Mouse (Mus musculus) midbrain, embryonic 12.5 days (tissue): ENCODE data around the gene Atp11c. TPM values are rescaled to one million over a fixed set of nuclear protein-coding genes. Genes with fewer than 3 reads are reported as not detected.

Experiments
- ATAC-seq: fragments of 200-750 bp; cut with Nextera tagmentation; 2 replicates; pipeline ENCODE4 v1.8.0; 2017; ENCODE audit warnings: low read depth, moderate TSS enrichment, moderate library complexity; ENCODE audit not compliant: low FRiP score
- H3K27ac ChIP-seq: fragments of 300-500 bp; sonication (generic); replicated peaks from 2 replicates; pipeline ENCODE4 v1.5.1; 2016; ENCODE audit warnings: mild to moderate bottlenecking
- H3K27me3 ChIP-seq: fragments of 300-500 bp; sonication (generic); 2 replicates; pipeline ENCODE4 v1.6.1; 2016; ENCODE audit warnings: mild to moderate bottlenecking
- H3K36me3 ChIP-seq: fragments of 300-500 bp; sonication (generic); 2 replicates; pipeline ENCODE4 v1.6.1; 2016
- H3K4me1 ChIP-seq: fragments of 300-500 bp; sonication (generic); 2 replicates; pipeline ENCODE4 v1.6.1; 2016
- H3K4me2 ChIP-seq: fragments of 300-500 bp; sonication (generic); replicated peaks from 2 replicates; pipeline ENCODE4 v1.6.1; 2016; ENCODE audit warnings: mild to moderate bottlenecking, moderate library complexity
- H3K4me3 ChIP-seq: fragments of 300-500 bp; sonication (generic); 2 replicates; pipeline ENCODE4 v1.5.1; 2016; ENCODE audit warnings: mild to moderate bottlenecking
- H3K9ac ChIP-seq: fragments of 300-500 bp; sonication (generic); replicated peaks from 2 replicates; pipeline ENCODE4 v1.6.1; 2016; ENCODE audit warnings: mild to moderate bottlenecking, moderate library complexity
- H3K9me3 ChIP-seq: fragments of 300-500 bp; sonication (generic); 2 replicates; pipeline ENCODE4 v1.6.1; 2016; ENCODE audit warnings: mild to moderate bottlenecking
- WGBS: fragments of 180-500 bp; shearing (Covaris S2); methylation state at CpG from one replicate; pipeline ENCODE4 v1.1.7; 2016; 5-methylcytosine and 5-hydroxymethylcytosine counted together
- microRNA counts: library from miRNA; unstranded; fragments of <30 nt; microRNA quantifications from one replicate; lab custom pipeline; 2017
- microRNA-seq: library from miRNA; unstranded; fragments of <30 nt; microRNA quantifications from one replicate; pipeline ENCODE4, GENCODE M21; 2017
- polyA plus RNA-seq: library from polyadenylated mRNA; unstranded; fragments of >200 nt; fragmentation: Nextera tagmentation; extraction: Ambion mirVana; gene quantifications from 2 replicates; pipeline ENCODE4 v1.2.1, GENCODE M21; 2016

Atp11c gene
- polyA plus RNA-seq, 1 experiment from 2014 or later = 17.2 TPM

GRCm38 (mm10) chrX:60178025-60178743 is 414.3 kb downstream of the Atp11c start:
- Histone ChIP-seq H3K9me3 (no peaks in the 10 kb centered on the region), H3K9ac (peak overlapping the region; percentile 41; the same call in 1 of the 2 replicates), H3K27ac (no peak overlapping the region), H3K4me2 (peak overlapping the region; percentile 74), H3K4me3 (peak overlapping the region; percentile 42), H3K27me3 (peaks cover 6% of the 10 kb centered on the region), H3K36me3 (no peaks in the 10 kb centered on the region), H3K4me1 (peaks cover 3% of the 10 kb centered on the region; the same call in 1 of the 2 replicates)
- ATAC-seq = peak; percentile 48
- WGBS = 17% methylated on average over 19 of the region's 19 CpGs

MicroRNAs within 50 kb of the gene (microRNA counts, 519-probe panel; counts per million panel counts)
- microRNA mmu-miR-505 (lab: Ali Mortazavi, UCI) = not detected

Small RNAs within 50 kb of the gene (microRNA-seq; reads per million reads assigned to microRNA genes)
- gene Mir505 = 289 reads per million, percentile 64 among the genes with 10 or more reads in this experiment

Other genes starting within 250 kb of the Atp11c start
- not detected in 2 replicates for gene Gm7073, start 53.4 kb downstream of the Atp11c start, polyA plus RNA-seq